Mouse (Mus musculus) urinary bladder, postnatal 36 days (tissue): ENCODE measurements at regions not wholly inside any gene's neighbourhood (a gene's known extent, or its start where the extent isn't known, plus 50 kb on each side); places are given as distances from the start of the nearest gene placed in this dataset.
A peak's percentile ranks its signal among the peaks of the same experiment; 100 is the strongest.
"Not testable (repeated sequence)": the region's sequence is repeated elsewhere in the genome, so short reads cannot be mapped to it uniquely, and the experiment has no call there.

ENCODE experiments used
- DNase-seq, 2 experiments: peaks; one replicate each; pipeline ENCODE4 v3.0.0; 2022; ENCODE audit warnings: low spot score in 2 of 2, mixed read lengths in 1 of 2

DNA sequence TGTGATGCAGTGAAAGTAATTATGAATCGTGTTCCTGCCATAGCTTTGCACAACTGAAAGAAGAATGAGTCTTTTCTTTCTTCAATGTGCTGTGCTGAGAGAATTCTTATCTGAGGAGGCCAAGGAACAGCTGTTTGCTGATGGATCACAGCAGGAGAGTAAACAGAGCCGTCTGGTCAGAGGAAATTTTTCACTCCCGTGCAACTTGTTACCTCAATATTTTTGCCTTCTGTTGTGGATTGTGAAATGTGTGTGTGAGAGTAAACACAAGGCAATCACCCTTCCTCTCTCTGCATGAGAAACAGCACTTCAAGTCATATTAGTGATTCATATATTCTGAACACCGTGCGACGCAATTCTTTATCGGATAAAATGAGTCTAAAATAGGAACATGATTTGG lies 171.9 kb downstream of the Epm2a start:
- DNase-seq = no peak

DNA sequence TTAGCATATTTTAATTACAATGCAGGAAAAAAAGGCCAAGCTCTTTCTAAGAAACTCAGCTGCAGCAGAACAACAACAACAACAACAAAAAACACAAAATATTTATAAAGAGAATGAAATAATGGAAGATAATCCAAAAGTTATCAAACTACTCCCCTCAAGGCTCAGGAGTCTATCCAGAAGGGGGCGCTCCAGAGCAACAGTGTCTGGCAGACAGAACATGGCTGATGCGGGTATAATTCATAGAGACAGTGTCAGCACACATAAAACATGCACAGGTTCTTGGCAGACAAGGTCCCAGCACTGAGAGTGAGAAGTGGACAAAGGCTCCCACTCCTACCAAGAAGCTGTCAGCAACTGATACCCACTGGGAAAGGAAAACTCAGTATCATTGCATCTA lies 173.9 kb downstream of the Epm2a start:
- no peak for DNase-seq

DNA sequence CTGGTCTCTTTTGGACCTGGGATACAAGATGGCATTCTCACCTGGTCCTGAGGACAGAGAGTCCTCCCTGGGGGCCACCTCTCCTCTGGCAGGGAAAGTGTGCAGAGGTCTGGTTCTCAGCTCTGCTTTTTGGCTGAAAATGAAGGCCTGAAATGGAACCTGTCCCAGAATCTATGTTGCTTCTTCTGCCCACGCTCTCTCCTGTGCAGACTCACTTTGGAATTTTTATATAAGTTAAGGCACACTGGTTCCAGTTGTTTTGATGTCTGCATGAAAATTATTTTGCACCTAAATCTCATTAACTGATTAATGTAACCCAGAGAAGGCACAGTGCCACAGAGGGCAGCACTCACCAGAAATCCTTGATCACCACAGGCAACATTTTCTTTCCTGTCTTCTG lies 188.1 kb downstream of the Epm2a start:
- DNase-seq = no peak

DNA sequence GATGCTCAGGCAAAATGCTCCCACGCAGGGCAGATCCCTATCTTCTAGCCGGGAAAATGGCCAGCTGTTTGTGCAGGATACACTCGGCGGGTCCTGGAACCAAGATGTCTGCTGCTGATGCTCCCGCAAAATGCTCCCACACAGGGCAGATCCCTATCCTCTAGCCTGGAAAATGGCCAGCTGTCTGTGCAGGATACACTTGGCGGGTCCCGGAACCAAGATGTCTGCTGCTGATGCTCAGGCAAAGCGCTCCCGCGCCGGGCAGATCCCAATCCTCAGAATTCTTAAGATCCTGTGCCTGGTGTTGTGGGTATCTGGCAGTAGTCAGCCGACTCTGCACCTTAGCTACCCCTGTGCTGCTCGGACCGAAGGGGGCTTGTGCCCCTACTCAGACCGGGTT lies 212.2 kb downstream of the Epm2a start:
- DNase-seq = not testable (repeated sequence)

DNA sequence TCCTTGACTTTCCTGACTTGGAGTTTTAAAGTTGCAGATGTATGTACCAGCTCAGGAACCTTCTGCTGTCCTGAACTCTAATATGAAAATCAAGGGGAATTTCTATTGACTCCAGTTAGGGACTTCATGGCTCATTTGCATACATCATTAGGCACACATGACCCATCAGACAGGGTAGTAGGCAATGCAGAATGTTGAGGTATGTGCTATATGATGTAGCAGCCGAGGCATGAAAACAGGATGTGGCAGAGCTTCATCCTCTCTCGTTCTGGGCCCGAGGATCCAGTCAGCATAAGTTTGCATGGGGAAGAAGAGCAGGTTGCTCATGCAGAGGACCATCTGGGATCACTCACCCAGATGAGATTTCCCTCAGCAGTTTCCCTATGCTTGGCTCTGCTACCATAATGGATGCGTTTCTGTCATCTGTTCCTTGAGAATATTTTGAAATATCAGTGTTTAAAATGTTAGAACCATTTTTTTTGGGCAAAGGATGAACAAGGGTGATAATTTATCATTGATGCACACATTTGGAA lies 227.4 kb downstream of the Epm2a start:
- DNase-seq = no peak

DNA sequence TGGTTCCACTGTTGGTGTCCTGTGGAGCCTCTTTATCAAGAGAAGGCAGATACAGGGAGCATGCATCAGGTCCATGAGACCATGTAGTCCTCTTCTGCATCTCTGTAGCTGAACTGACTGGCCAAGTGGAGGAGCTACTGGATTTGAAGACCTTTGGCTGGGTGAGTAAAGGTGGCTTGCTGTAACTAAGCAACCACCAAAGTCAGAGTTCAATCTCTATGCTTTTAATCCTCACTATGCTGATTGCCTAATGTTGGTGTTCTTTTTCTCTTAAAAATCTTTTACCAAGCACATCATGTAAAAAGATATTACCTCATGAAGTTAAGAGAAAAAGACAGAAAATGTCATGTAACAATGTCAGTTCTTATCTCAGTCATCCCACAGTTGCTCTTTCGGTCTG lies 265.2 kb downstream of the Epm2a start:
- DNase-seq = no peak

DNA sequence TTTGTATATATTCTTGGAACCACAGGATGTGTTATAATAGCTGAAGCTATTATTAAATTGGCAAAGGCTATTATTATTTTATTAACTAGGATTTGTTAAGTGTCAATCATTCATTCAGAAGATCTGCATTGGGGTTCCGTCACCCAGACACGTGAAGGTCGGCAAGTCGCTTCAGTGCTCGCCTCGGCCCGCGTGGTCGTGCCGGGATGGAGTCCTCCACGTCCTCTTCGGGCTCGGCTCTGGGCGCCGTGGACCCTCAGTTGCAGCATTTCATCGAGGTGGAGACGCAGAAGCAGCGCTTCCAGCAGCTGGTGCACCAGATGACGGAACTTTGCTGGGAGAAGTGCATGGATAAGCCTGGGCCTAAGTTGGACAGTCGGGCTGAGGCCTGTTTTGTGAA lies 265.9 kb downstream of the Epm2a start:
- not testable (repeated sequence) for DNase-seq

DNA sequence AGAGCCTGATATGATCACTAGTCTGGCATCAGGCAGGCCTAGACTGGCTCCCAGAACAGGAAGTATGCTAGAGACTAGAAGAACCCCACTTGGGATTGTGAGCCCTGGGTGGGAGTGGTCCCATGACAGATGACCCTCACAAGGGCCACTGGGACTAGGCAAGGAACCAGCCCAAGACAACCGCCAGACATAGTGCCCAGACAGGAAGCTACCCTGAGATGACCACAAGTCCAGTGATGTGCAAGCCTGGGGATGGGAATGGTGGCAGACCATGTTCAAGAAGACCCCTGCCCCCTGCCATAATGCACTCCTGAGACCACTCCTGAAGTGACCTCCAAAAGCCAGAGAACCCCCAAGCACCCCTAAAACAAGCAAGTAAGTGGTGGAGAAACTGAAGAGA lies 304.9 kb downstream of the Epm2a start:
- no peak for DNase-seq

DNA sequence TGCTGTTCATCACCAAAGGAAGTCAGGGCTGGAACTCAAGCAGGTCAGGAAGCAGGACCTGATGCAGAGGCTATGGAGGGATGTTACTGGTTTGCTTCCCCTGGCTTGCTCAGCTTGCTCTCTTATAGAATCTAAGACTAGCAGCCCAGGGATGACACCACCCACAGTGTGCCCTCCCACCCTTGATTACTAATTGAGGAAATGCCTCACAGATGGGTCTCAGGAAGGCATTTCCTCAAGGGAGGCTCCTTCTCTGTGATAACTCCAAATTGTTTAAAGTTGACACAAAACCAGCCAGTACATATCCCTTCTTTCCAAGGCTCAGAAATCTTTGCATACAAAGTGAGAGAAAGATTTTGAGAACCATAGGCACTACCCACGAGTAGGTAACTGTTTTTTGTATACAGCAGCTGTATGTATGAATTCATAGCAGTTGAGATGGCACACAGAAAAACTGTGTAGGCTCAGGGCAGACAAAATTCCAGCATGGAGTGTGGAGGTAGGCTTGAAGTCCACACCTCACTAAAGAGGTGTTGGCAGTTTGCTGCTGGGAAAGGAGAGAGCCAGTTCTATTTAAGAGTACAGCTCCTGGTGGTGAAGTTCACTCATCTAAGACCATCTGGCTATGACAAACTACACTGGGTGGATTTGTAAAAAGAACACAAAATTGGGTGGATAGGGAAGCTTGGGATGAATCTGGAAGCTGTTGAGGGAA lies 317.0 kb downstream of the Epm2a start:
- DNase-seq = no peak

DNA sequence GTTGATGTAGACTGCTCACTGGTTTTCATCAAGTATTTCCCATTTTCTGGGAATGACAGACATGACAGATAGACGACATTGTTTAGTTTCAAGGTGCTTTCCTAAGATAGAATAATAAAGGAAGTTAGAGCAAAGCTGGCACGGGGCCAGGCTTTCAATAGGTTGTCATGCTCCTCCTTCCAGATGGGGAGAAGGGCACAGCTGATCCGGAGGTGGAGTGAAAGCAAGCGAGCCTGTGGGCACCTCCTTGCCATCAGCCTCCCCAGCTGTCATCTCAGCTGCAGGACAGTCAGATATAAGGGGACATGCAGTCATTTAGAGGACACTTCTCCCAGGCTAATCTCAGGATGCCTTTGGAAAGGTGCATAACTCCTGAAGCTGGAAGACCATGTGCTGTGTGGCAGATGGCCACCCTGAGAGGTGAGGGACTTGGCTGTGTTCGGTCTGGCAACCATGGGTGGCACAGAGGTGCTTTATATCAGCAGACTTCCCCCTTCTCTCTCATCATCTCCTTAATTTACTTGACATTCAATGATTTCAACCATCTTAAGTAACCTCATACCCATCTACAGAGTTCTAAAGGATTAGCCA lies 318.6 kb downstream of the Epm2a start:
- DNase-seq = no peak

DNA sequence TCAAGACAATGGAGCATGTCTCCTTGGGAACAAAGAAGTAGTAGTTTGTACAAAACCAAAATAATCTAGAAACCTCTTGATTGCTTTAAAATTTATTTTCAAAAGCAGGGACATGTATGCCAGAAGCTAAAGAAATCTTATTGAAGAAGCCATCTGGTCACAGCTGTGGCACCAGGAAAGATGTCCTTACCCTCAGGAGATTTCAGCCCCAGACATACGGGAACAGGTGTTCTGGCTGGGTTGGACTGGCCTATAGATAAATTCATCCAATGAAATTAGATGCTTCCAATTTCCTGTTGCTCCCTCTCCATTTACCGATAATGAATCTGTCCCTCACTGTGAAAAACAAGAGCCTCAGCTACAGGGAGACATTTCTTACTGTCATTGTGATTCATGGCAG lies 366.5 kb downstream of the Epm2a start:
- no peak for DNase-seq

DNA sequence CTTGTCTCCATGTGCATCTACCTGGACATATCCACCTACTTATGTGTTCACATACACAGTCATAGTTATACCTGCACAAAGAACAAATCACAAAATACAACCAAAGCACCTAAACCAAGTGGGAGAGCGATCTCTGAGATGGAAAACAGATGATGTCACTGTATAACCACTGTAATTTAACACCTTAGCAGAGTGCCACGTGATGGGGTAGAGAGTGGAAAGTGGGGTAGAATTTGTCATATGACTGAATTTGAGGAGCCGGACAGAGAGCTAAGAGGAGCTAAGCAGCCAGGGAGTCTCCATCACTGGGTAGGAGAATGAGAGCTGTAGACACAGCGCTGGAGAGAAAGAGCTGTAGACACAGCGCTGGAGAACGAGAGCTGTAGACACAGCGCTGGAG lies 381.6 kb downstream of the Epm2a start:
- no peak for DNase-seq

DNA sequence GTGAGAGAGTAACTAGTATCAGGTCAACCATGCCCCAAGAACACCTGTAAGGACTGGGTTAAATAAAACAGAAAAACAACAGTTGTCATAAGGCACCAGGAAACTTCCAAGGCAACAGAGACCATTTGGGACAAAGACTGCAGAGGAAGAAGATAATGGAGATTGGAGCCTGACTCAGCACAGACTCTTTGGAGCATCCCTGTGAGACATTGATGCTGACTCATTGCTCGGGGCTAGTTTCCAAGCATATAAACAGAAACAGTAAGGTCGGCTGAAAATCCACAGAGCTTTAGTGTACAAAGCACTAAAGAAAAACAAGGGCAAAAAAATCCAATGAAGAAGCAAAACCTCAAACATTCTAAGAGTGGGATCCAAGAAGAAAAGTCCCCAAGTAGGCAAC lies 386.3 kb downstream of the Epm2a start:
- DNase-seq = peak in 1 of 2 experiments; percentile 2

DNA sequence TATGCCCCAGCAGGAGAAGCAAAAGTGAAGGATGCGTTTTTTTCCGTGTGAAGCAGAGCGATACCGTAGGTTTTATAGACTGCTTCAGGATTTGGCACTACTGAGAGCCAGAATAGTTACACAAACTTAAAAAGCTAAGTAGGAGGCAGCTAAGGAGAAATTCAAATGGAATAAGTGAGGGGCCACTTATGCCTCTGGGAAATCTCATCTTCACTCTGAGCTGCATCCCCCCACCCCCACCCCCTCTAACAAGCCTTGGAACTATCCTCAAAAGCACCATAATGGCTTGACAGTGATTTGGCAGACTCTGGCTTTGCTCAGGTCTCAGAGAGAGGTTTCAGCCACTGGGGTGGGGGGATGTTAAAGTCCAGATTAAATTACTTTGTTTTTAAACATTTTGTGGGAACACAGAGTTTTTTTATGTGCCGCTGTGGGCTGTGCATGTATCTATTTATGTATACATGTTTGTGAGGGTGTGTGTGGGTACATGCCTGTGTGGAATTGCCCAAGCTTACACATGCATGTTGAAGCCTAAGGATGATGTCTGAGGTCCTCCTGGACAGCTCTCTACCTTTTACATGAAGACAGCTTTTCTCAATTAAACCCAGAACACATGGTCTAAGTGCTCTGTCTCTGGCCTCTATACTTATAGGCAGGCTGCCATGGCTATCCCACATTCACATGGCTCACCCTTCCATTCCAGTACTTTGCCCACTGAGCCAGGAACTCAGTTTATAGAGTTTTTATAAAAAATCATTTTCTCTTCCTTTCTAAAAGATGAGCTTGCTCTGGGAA lies 396.6 kb downstream of the Epm2a start:
- no peak for DNase-seq

DNA sequence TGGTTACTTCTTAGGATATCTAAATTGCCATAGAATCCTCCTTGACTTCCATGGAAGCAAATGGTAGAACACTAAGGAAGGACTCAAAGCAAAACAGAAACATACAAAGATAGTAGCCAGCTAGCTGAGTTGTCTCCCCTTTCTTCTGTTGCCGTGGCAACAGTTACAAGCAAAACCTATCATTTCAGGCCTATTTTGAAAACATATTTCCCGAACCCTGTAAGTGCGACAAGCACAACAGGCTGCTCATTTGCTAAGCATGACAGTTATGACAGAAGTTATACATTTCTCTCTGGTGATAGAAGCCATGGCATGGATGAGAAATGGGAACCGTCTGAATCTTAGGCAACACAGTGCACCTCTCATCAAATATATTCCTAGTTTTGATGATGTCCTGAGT lies 402.4 kb downstream of the Epm2a start:
- no peak for DNase-seq

DNA sequence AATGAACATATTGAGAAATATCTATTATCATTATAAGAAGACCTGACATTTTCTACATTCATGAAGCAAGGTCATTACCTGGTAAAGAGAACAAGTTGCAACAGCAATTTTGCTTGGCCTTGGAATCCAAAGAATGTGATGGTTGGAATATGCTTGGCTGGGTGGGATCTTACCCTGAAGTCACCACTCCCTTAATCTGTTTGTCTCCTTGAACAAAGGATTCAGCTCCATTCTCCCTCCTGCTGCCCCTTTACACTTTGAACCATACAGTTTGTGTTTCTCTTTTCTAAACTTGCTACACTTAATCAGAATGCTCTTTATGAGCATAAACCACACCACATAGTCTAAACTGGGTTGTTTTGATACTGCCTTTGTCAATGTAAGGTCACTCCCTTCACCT lies 403.8 kb downstream of the Epm2a start:
- DNase-seq = no peak

DNA sequence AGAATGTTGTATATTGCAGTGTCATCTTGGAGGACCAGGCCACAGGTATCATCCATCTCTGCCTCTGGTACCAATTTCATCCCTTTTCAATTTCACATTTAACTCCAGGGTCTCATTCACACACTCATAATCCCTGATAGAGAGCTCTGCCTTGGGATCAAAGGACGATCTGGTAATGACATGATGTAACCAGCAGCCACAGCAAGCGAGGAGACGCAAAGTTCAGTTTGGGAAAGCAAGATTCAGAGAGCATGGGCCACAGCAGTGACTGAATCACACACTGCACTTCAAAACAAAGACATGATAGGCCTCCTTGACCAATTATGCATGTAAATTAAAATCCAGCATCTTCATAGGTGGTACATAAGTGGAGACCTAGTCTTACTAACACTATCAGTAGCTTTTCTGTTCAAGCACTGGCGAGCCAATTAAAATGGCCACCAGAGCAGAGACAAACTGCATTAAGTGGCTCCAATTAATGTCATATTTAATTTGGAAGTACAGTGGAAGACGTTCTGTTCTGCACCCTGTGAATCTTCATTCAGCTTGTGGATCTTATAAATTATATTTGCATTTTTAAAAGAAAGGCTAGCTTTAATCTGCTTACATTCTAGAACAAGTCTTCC lies 412.0 kb downstream of the Epm2a start:
- no peak for DNase-seq

DNA sequence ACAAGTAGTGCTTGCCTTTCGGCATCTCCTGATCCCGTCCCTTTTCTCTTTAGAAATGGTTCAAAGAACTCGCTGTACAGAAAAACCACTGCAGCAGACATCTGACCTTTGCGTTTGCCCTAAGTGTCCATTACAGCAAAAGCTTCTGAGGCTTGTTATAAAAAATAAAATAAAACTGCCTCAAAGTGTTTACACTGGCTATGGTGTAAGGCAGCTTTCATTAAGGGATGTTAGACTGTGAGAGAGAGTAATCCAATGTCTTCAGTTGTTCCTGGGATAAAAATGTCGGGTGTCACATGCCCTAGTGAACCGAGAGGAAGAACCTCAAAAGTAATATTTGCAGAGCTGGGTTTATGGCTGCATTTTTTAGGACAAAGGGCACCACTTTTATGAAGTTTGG lies 434.7 kb downstream of the Epm2a start:
- DNase-seq = no peak

DNA sequence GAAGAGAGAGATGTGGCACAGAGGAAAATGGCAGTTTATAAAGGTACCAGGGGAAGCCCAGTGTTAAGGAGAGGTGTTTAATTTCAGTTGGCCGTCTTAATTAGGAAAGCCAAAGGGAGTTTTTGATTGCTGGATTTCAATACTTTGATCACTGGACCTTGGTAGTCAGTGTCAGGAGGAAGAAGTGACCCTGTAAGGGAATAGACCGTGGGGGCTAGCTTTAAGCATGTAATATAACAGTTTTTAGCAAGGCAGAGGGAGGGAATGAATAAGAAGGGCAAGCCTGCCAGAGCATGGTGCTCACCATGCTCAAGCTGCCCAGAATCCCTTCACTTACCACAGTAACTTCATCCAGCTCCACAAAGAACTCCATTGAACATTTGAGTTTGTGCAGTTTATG lies 437.1 kb downstream of the Epm2a start:
- DNase-seq = no peak

DNA sequence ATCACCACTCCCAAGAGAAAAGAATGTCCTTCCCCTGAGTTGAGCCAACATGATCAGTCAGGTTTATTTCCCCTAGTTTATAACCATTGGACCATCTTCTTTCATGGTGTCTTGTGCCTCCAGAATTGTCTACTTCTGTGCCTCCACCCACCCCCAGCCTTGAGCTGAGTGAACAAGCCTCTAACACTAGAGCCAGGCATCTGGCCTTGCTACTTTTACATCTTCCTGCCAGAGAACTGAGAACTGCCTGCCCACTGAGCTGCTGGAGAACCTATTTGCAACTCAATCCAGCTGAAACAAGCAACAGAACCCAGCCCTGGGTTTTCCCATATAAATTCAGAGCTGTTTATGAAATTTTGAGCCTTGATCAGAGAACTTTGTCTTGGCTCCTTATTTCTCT lies 444.0 kb downstream of the Epm2a start:
- DNase-seq = no peak

DNA sequence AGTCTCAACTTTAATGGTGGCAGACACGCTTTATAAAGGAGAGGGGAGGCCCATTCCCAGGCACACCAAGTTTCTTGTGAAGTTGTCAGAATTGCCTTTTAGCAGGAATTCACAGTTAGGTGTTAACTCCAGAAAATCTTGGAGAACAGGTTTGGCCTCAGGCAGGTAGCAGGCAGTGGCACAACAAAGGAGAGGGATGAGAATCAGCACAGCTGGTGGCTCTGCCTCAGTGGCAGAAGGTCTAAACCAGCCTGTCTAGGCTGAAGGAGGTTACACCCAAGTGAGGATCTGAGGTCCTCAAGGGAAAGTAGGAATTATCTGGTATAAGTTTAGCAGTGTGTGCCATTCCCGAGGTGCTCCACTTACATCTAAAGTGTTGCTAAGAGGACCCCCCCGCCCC lies 456.3 kb downstream of the Epm2a start:
- DNase-seq = no peak
